Mouse (Mus musculus) ES-Bruce4 (cell line): ENCODE results near the gene Zfp740.

ENCODE experiments used
- CTCF ChIP-seq: IDR thresholded peaks from one replicate; pipeline ENCODE4 v1.8.1; 2011; ENCODE audit warnings: low read depth, low read length
- EP300 ChIP-seq: IDR thresholded peaks from 2 replicates; pipeline ENCODE4 v1.6.1; 2011; ENCODE audit warnings: low read depth, low read length; ENCODE audit not compliant: insufficient read depth
- POLR2A ChIP-seq: IDR thresholded peaks from one replicate; pipeline ENCODE4 v1.8.1; 2011; ENCODE audit warnings: low read length; ENCODE audit not compliant: insufficient read depth

- no peak for TF ChIP-seq POLR2A
- no peak for TF ChIP-seq CTCF
- TF ChIP-seq EP300 = no peak
These were observed 16.8 kb upstream of the Zfp740 start for GRCm38 (mm10) chr15:102186239-102186638.
